Mouse (Mus musculus) liver (tissue): Measurements from ENCODE around the gene Pdx1.
A peak's percentile ranks its signal among the peaks of the same experiment; 100 is the strongest.

Experiments
- DNase-seq: peaks from one replicate; pipeline ENCODE4 v3.0.0-alpha.2; 2020; ENCODE audit warnings: mixed read lengths

The Pdx1 gene

GRCm38 (mm10) chr5:147269926-147270672 is at the start of gene Pdx1:
Gene Pdx1, plus strand, starts transcription at chr5:147269959.
- DNase-seq = no peak

- DNase-seq = peak; percentile 72
Observed at GRCm38 (mm10) chr5:147227354-147228112, 42.2 kb upstream of the Pdx1 start.

- DNase-seq = no peak
Observed at GRCm38 (mm10) chr5:147235406-147236309, 34.1 kb upstream of the Pdx1 start.

GRCm38 (mm10) chr5:147243908-147244307 is 25.9 kb upstream of the Pdx1 start:
- no peak for DNase-seq

- no peak for DNase-seq
Observed at GRCm38 (mm10) chr5:147260189-147260588, 9.6 kb upstream of the Pdx1 start.

- no peak for DNase-seq
Observed at GRCm38 (mm10) chr5:147260778-147261177, 9.0 kb upstream of the Pdx1 start.

GRCm38 (mm10) chr5:147261899-147262541 is 7.7 kb upstream of the Pdx1 start:
- no peak for DNase-seq

- DNase-seq = no peak
Observed at GRCm38 (mm10) chr5:147263945-147264344, 5.8 kb upstream of the Pdx1 start.

- no peak for DNase-seq
Observed at GRCm38 (mm10) chr5:147267434-147267833, 2.3 kb upstream of the Pdx1 start.

GRCm38 (mm10) chr5:147268728-147269127 is 1.0 kb upstream of the Pdx1 start:
- no peak for DNase-seq

GRCm38 (mm10) chr5:147269371-147269770 is 388 bp upstream of the Pdx1 start:
- no peak for DNase-seq

GRCm38 (mm10) chr5:147270673-147271655 is 1.2 kb downstream of the Pdx1 start:
- no peak for DNase-seq

GRCm38 (mm10) chr5:147272046-147272807 is 2.5 kb downstream of the Pdx1 start:
- no peak for DNase-seq

GRCm38 (mm10) chr5:147272808-147273345 is 3.1 kb downstream of the Pdx1 start:
- DNase-seq = no peak

GRCm38 (mm10) chr5:147274174-147275141 is 4.7 kb downstream of the Pdx1 start:
- DNase-seq = no peak

GRCm38 (mm10) chr5:147275761-147276160 is 6.0 kb downstream of the Pdx1 start:
- DNase-seq = no peak

- DNase-seq = no peak
Observed at GRCm38 (mm10) chr5:147276701-147277546, 7.2 kb downstream of the Pdx1 start.

- DNase-seq = no peak
Observed at GRCm38 (mm10) chr5:147277547-147277925, 7.8 kb downstream of the Pdx1 start.
